Mouse (Mus musculus): ENCODE results near the gene Trim63. TPM values are rescaled to one million over a fixed set of nuclear protein-coding genes. Genes with fewer than 3 reads are reported as not detected.
A peak's percentile ranks its signal among the peaks of the same experiment; 100 is the strongest.

The Trim63 gene
- total RNA-seq, 2 experiments from 2014 or later = not detected

DNA sequence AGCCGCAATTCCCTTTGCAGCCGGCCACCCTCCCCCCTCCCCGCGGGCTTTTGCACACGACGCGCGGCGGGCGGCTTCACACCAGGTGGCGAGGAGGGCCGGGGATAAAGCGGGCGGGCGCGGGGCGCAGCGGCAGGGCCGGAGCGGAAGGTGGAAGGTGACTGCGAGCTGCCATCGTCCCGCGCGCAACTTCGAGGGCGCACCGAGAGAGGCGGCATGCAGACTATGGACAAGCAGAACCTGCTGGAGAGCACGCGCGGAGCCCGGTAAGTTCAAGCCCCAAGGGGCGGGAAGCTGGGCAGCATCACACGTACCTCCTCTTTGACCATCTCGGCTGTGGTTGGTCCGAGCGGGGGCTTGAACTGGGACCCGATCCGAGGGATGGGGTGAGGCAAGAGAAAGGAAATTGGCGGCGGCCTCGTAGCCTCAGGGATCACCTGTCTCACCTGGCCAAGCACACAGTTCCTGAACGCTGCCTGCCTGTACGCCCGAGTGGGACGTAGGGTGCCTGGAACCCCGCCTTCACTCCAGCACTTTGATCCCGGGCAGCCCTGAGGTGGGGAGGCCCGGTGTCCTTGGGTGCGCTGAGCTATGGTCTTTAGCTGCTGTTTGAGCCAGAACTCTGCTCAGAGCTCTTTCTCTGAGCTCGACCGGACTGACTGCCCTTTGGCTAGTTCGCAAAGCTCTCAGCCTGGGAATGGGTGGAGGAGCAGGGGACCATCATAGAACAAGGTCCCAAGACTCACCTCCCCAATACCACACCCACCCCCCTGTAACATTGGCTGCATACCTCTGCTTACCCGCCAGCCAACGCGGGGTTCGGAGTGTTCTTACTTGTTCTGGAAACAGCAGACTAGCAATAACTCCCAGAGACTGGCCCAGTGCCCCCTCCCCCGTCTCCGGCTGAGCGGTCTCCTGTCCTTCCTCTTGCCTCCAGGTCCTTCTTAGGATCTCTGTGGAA, 28.4 kb downstream of the Trim63 start, which contains the start of gene Slc30a2:
Gene Slc30a2, plus strand, starts transcription at position 111 of the 961 bp plus-strand sequence.
- no peak for DNase-seq

GRCm38 (mm10) chr4:134344620-134345019, 29.7 kb downstream of the Trim63 start:
- DNase-seq = no peak

DNA sequence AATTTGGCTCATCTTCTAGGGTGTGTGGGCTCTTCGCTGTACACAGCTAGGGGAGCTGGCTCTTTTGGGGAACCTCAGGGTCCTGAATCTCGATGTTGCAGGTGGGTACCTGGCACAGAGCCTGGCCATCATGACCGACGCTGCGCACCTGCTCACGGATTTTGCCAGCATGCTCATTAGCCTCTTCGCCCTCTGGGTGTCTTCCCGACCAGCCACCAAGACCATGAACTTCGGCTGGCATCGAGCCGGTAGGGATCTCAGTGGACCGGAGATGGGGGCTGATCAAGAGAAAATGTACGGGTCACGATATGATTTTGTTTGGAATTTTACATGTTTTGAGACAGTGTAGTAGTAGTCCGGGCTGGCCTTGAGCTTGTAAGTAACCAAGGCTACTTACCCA, 30.9 kb downstream of the Trim63 start:
- DNase-seq = no peak

GRCm38 (mm10) chr4:134348078-134348477, 33.2 kb downstream of the Trim63 start:
- DNase-seq = no peak

DNA sequence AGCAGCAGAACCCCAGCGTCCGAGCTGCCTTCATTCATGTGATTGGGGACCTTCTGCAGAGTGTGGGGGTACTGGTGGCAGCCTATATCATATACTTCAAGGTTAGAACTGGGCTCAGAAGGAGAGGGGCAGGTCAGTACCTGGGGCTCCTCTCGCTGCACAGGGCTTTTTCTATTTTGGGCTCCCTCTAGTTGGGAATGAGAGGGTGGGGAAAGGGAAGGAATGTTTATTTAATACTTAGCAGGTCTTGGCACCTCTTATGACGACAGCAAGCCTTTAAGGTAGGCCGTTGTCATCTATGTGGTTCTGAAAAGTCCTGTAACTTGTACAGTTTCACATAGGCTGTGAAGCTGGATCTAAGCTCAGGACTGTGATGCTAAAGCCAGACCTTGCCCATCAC, 33.6 kb downstream of the Trim63 start:
- no peak for DNase-seq

DNA sequence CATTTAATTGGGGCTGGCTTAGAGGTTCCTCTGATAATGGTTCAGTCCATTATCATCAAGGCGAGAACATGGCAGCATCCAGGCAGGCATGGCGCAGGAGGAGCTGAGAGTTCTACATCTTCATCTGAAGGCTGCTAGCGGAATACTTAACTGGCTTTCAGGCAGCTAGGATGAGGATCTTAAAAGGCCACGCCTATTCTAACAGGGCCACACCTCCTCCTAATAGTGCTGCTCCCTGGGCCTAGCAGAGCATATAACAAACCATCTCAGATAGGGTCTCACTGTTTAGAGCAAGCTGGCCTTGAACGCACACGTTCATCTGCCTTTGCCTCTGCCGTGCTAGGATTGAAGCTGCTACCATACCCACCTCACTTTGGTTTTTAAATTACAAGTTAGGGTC, 34.9 kb downstream of the Trim63 start:
- no peak for DNase-seq

DNA sequence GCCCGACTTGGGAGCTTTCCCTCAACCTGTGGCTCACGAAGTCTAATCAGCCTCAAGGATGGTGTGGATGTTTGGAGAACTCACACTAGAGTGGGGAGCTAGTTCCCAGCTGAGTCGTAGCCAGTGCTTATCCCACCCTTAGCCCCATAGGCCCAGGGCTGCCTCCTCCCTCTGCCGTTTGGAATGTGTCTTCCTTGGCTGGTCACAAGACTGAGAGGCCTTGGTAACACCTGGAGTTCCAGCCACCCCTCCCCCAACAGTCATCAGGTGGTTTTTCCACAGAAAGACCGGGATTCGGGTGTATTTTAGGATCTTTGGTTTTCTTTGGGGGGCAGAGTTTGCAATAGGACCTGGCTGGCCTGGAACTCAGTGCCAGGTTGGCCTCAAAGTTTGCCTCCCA, 35.7 kb downstream of the Trim63 start:
- no peak for DNase-seq

DNA sequence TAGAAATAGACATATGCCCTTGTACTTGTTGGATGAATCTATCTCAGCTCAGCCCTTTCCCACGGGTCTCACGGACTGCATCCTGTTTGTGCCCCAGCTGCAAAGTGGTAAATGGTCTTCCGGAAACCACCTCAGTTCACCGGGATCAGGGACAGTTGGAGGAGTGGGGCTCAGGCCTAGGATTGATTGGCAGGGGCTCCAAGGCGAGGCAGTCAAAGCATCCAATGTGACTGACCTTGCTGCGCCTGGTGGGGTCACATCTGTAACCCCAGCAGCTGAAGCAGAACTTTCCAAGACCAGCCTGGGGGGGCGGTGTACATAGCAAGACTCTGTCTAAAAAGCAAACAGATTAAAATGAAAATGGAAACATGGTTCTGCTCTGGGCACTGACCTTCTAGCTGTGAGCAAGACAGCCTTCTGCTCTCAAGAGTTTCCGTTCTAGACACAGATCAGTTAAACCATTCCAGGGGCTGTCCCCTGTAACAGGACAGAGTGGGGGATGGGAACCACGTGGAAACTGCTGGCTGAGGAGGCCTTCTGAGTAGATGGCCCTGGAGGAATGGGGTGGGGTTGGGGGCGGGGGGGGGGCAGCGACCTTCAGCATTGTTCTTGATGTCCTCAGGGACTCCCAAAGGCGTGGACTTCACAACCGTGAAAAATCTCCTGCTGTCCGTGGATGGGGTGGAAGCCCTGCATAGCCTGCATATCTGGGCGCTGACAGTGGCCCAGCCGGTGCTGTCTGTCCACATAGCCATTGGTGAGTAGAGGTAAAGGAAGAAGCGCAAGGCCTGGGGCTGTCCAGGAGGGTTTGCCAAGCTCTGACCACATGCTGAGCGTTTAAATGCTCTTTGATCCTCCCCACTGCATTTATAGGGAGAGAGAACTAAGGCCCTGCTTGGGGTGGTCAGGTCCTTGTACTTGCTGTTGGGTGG, 36.7 kb downstream of the Trim63 start:
- no peak for DNase-seq

- no peak for DNase-seq
Measured at GRCm38 (mm10) chr4:134352261-134352707, 37.4 kb downstream of the Trim63 start.

- no peak for DNase-seq
Measured at GRCm38 (mm10) chr4:134352929-134353328, 38.0 kb downstream of the Trim63 start.

GRCm38 (mm10) chr4:134353527-134354409, 38.8 kb downstream of the Trim63 start:
- no peak for DNase-seq

GRCm38 (mm10) chr4:134355841-134356452, 41.0 kb downstream of the Trim63 start:
- DNase-seq = no peak

GRCm38 (mm10) chr4:134356591-134357460, 41.9 kb downstream of the Trim63 start:
- DNase-seq = peak; percentile 59 to 73

GRCm38 (mm10) chr4:134357461-134357771, 42.5 kb downstream of the Trim63 start:
- DNase-seq = no peak

GRCm38 (mm10) chr4:134359649-134360048, 44.7 kb downstream of the Trim63 start:
- DNase-seq = no peak

DNA sequence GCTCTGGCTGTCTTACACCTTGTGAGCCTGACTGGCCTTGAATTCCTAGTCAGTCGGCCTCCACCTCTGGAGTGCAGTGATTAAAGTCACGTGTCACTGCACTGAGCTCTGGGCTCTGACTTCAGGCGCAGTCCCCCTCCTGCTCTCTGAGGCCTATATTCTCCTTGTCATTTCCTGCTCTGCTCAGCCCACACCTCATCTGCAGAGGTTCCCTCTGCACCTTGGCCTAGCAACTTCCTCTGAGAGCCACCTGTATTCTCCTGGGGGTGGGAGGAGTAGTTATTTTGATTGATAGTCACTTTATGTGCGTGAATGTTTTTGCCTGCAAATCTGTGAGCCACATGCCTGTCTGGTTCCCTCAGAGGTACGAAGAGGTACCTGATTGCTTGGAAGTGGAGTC, 46.3 kb downstream of the Trim63 start:
- no peak for DNase-seq

DNA sequence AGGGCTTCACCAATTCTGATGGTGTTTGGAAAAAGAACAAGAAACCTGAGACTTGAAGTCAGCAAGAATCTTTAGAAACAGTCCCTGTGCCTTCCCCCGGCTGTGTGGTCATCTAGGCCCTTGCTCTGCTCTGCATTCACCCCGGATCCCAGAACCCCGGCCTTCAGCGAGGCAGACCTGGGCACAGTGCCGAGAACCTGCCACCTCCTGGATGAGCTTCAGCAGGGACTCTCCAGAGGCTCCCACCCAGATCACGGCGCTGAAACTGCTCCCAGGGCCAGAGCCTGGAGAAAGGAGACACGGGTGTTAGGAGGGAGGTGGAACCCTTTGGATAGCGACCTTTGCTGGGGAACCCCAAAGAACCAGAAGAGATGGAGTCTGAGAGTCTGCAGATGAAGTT, 47.2 kb downstream of the Trim63 start:
- DNase-seq = no peak

DNA sequence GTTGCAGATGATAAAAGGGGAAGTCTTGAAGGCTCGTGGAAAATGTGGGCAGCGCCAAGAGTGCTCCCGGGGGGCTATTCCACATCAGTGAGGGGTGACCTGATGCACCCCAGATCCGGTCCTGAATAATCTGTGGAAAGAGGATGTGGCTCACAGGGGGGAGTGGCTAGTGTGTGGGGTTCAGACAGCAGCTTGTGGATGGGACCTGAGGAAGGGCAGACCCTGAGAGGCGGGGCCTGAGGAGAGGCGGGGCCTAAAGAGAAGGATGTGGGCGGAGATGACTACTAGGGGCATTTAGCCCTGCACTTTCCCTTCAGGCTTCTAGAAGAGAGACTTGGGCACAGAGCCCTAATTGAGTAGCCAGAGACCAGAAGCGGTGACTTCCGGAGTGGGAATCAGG, 47.7 kb downstream of the Trim63 start:
- DNase-seq = no peak

GRCm38 (mm10) chr4:134365280-134365679, 50.4 kb downstream of the Trim63 start:
- no peak for DNase-seq

GRCm38 (mm10) chr4:134370649-134371221, 55.8 kb downstream of the Trim63 start:
- peak; percentile 65 to 67 for DNase-seq

Data from layer of hippocampus, postnatal 36 days (tissue).